Mouse (Mus musculus) kidney, embryonic 16.5 days (tissue): ENCODE measurements around the gene Unc13b. TPM values are rescaled to one million over a fixed set of nuclear protein-coding genes. Genes with fewer than 3 reads are reported as not detected.

ENCODE experiments used
- ATAC-seq: fragments of 200-750 bp; cut with Nextera tagmentation; 2 replicates; pipeline ENCODE4 v1.8.0; 2017; ENCODE audit warnings: moderate TSS enrichment; ENCODE audit not compliant: low FRiP score, low TSS enrichment
- H3K27ac ChIP-seq: fragments of 300-500 bp; sonication (generic); 2 replicates; pipeline ENCODE4 v1.5.1; 2014; ENCODE audit warnings: low read length
- H3K27me3 ChIP-seq: fragments of 300-500 bp; sonication (generic); 2 replicates; pipeline ENCODE4 v1.6.1; 2014; ENCODE audit warnings: low read length, control low read depth, mixed read lengths; ENCODE audit not compliant: insufficient read depth
- H3K36me3 ChIP-seq: fragments of 300-500 bp; sonication (generic); 2 replicates; pipeline ENCODE4 v1.6.1; 2014; ENCODE audit warnings: low read length, control low read depth, mixed read lengths; ENCODE audit not compliant: insufficient read depth
- H3K4me1 ChIP-seq: fragments of 300-500 bp; sonication (generic); 2 replicates; pipeline ENCODE4 v1.6.1; 2014; ENCODE audit warnings: low read length, control low read depth, mixed read lengths; ENCODE audit not compliant: insufficient read depth
- H3K4me2 ChIP-seq: fragments of 300-500 bp; sonication (generic); replicated peaks from 2 replicates; pipeline ENCODE4 v1.6.1; 2014; ENCODE audit warnings: low read depth, low read length
- H3K4me3 ChIP-seq: fragments of 300-500 bp; sonication (generic); 2 replicates; pipeline ENCODE4 v1.5.1; 2014; ENCODE audit warnings: mild to moderate bottlenecking, low read length
- H3K9ac ChIP-seq: fragments of 300-500 bp; sonication (generic); replicated peaks from 2 replicates; pipeline ENCODE4 v1.6.1; 2014; ENCODE audit warnings: low read length
- H3K9me3 ChIP-seq: fragments of 300-500 bp; sonication (generic); 2 replicates; pipeline ENCODE4 v1.6.1; 2016; ENCODE audit warnings: low read length, control low read depth
- WGBS: fragments of 180-500 bp; shearing (Covaris S2); extraction: QIAGEN DNeasy Blood & Tissue Kit; methylation state at CpG from one replicate; pipeline ENCODE4 v1.1.7; 2014; 5-methylcytosine and 5-hydroxymethylcytosine counted together
- polyA plus RNA-seq: library from polyadenylated mRNA; unstranded; fragments of >200 nt; fragmentation: Nextera tagmentation; extraction: Ambion mirVana; gene quantifications from 2 replicates; pipeline ENCODE4 v1.2.1, GENCODE M21; 2015

Unc13b gene
- polyA plus RNA-seq, 1 experiment from 2014 or later, result 6.8 TPM

- H3K27me3 ChIP-seq, result no peaks in the 10 kb centered on the region
- ATAC-seq, result no peak
- no peak overlapping the region for H3K27ac ChIP-seq
- no peaks in the 10 kb centered on the region for H3K36me3 ChIP-seq
- no peaks in the 10 kb centered on the region for H3K9me3 ChIP-seq
- no peak overlapping the region for H3K4me2 ChIP-seq
- H3K4me1 ChIP-seq, result no peaks in the 10 kb centered on the region
- WGBS, result 93% methylated on average over 9 of the region's 9 CpGs
- no peak overlapping the region for H3K9ac ChIP-seq
- no peak overlapping the region for H3K4me3 ChIP-seq
These were observed 178.1 kb downstream of the Unc13b start for GRCm38 (mm10) chr4:43236898-43237297.

GRCm38 (mm10) chr4:43240716-43241115, 182.0 kb downstream of the Unc13b start:
- WGBS, result 82% methylated on average over 1 of the region's 1 CpGs
- no peak overlapping the region for H3K4me3 ChIP-seq
- no peaks in the 10 kb centered on the region for H3K27me3 ChIP-seq
- no peaks in the 10 kb centered on the region for H3K36me3 ChIP-seq
- no peaks in the 10 kb centered on the region for H3K9me3 ChIP-seq
- H3K9ac ChIP-seq, result no peak overlapping the region
- no peaks in the 10 kb centered on the region for H3K4me1 ChIP-seq
- H3K27ac ChIP-seq, result no peak overlapping the region
- ATAC-seq, result no peak
- H3K4me2 ChIP-seq, result no peak overlapping the region

- ATAC-seq, result no peak
- no peak overlapping the region for H3K4me3 ChIP-seq
- H3K27ac ChIP-seq, result no peak overlapping the region
- H3K9me3 ChIP-seq, result no peaks in the 10 kb centered on the region
- H3K4me2 ChIP-seq, result no peak overlapping the region
- no peaks in the 10 kb centered on the region for H3K27me3 ChIP-seq
- 31% methylated on average over 2 of the region's 2 CpGs for WGBS
- no peaks in the 10 kb centered on the region for H3K36me3 ChIP-seq
- H3K9ac ChIP-seq, result no peak overlapping the region
- H3K4me1 ChIP-seq, result no peaks in the 10 kb centered on the region
These were observed 185.3 kb downstream of the Unc13b start for GRCm38 (mm10) chr4:43244022-43244421.

GRCm38 (mm10) chr4:43245776-43246175, 187.0 kb downstream of the Unc13b start:
- H3K27ac ChIP-seq, result no peak overlapping the region
- 88% methylated on average over 4 of the region's 4 CpGs for WGBS
- H3K4me2 ChIP-seq, result no peak overlapping the region
- no peaks in the 10 kb centered on the region for H3K4me1 ChIP-seq
- no peak for ATAC-seq
- H3K4me3 ChIP-seq, result no peak overlapping the region
- H3K27me3 ChIP-seq, result no peaks in the 10 kb centered on the region
- H3K36me3 ChIP-seq, result no peaks in the 10 kb centered on the region
- H3K9me3 ChIP-seq, result no peaks in the 10 kb centered on the region
- H3K9ac ChIP-seq, result no peak overlapping the region

GRCm38 (mm10) chr4:43248026-43248425, 189.3 kb downstream of the Unc13b start:
- Histone ChIP-seq H3K9me3 (no peaks in the 10 kb centered on the region), H3K27me3 (no peaks in the 10 kb centered on the region), H3K9ac (no peak overlapping the region), H3K4me3 (no peak overlapping the region), H3K4me2 (no peak overlapping the region), H3K36me3 (no peaks in the 10 kb centered on the region), H3K4me1 (no peaks in the 10 kb centered on the region), H3K27ac (no peak overlapping the region)
- ATAC-seq, result no peak
- 77% methylated on average over 7 of the region's 7 CpGs for WGBS

- Histone ChIP-seq H3K4me2 (no peak overlapping the region), H3K4me3 (no peak overlapping the region), H3K9ac (no peak overlapping the region), H3K27me3 (no peaks in the 10 kb centered on the region), H3K36me3 (no peaks in the 10 kb centered on the region), H3K27ac (no peak overlapping the region), H3K9me3 (no peaks in the 10 kb centered on the region), H3K4me1 (no peaks in the 10 kb centered on the region)
- 80% methylated on average over 2 of the region's 2 CpGs for WGBS
- no peak for ATAC-seq
These were observed 190.2 kb downstream of the Unc13b start for GRCm38 (mm10) chr4:43248909-43249308.

GRCm38 (mm10) chr4:43251269-43251668, 192.5 kb downstream of the Unc13b start:
- no peaks in the 10 kb centered on the region for H3K36me3 ChIP-seq
- H3K27ac ChIP-seq, result no peak overlapping the region
- H3K9ac ChIP-seq, result no peak overlapping the region
- no peaks in the 10 kb centered on the region for H3K27me3 ChIP-seq
- H3K4me2 ChIP-seq, result no peak overlapping the region
- no peaks in the 10 kb centered on the region for H3K4me1 ChIP-seq
- H3K9me3 ChIP-seq, result no peaks in the 10 kb centered on the region
- WGBS, result 81% methylated on average over 6 of the region's 6 CpGs
- no peak overlapping the region for H3K4me3 ChIP-seq
- ATAC-seq, result no peak

- Histone ChIP-seq H3K4me1 (peaks cover 5% of the 10 kb centered on the region; the same call in 1 of the 2 replicates), H3K36me3 (no peaks in the 10 kb centered on the region), H3K9me3 (no peaks in the 10 kb centered on the region), H3K27ac (no peak overlapping the region), H3K4me3 (no peak overlapping the region), H3K9ac (no peak overlapping the region), H3K4me2 (no peak overlapping the region), H3K27me3 (no peaks in the 10 kb centered on the region)
- WGBS, result 95% methylated on average over 2 of the region's 2 CpGs
- no peak for ATAC-seq
These were observed 198.3 kb downstream of the Unc13b start for GRCm38 (mm10) chr4:43257040-43257439.

GRCm38 (mm10) chr4:43258556-43258955, 199.8 kb downstream of the Unc13b start:
- ATAC-seq, result no peak
- H3K4me2 ChIP-seq, result no peak overlapping the region
- no peaks in the 10 kb centered on the region for H3K36me3 ChIP-seq
- H3K9me3 ChIP-seq, result no peaks in the 10 kb centered on the region
- peaks cover 5% of the 10 kb centered on the region; the same call in 1 of the 2 replicates for H3K4me1 ChIP-seq
- H3K9ac ChIP-seq, result no peak overlapping the region
- no peak overlapping the region for H3K27ac ChIP-seq
- no peak overlapping the region for H3K4me3 ChIP-seq
- no peaks in the 10 kb centered on the region for H3K27me3 ChIP-seq
- 90% methylated on average over 4 of the region's 4 CpGs for WGBS

GRCm38 (mm10) chr4:43259435-43259834, 200.7 kb downstream of the Unc13b start:
- WGBS, result 69% methylated on average over 3 of the region's 3 CpGs
- Histone ChIP-seq H3K9ac (no peak overlapping the region), H3K27ac (no peak overlapping the region), H3K4me1 (peaks cover 5% of the 10 kb centered on the region; the same call in 1 of the 2 replicates), H3K9me3 (no peaks in the 10 kb centered on the region), H3K4me3 (no peak overlapping the region), H3K4me2 (no peak overlapping the region), H3K36me3 (no peaks in the 10 kb centered on the region), H3K27me3 (no peaks in the 10 kb centered on the region)
- no peak for ATAC-seq
